Mouse (Mus musculus) T-helper 2 cell (primary cell): Measurements from ENCODE around the gene Tlx2.

ENCODE experiments used
- in situ Hi-C: fragments of 300-600 bp; cut with MboI, MseI; formaldehyde crosslinking; loops from one replicate; pipeline ENCODE4 v1.15.1; 2025; ENCODE audit warnings: high pct_unique_total_duplicates

Gene Tlx2

DNA sequence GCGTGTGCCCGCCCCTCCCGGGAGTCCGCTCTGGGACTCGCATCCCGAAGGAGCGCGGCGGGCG is at the start of gene Tlx2:
Tlx2 (minus strand) TSS at position 47 of the 64 bp plus-strand sequence.
- in situ Hi-C loops = no loop called here

DNA sequence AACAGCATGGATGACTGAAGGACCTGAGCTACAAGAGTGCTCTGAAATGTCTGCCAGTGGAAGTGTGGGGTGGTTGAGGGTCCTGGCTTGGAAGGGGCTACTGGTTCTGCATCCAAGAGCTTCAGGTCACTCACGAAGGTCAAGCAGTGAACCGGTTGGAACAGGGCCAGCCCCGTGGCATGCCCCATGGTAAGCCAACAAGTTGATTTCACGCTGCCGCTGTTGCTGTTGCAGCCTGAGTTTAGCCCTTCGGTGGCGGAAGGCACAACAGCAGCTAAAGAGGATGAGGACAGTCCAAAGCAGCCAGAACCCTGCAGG is 49.6 kb upstream of the Tlx2 start:
- in situ Hi-C loops = loop anchor here (5.0 kb wide), 1 partner anchor 42 kb away; the partner anchor contains the start of gene Pcgf1

DNA sequence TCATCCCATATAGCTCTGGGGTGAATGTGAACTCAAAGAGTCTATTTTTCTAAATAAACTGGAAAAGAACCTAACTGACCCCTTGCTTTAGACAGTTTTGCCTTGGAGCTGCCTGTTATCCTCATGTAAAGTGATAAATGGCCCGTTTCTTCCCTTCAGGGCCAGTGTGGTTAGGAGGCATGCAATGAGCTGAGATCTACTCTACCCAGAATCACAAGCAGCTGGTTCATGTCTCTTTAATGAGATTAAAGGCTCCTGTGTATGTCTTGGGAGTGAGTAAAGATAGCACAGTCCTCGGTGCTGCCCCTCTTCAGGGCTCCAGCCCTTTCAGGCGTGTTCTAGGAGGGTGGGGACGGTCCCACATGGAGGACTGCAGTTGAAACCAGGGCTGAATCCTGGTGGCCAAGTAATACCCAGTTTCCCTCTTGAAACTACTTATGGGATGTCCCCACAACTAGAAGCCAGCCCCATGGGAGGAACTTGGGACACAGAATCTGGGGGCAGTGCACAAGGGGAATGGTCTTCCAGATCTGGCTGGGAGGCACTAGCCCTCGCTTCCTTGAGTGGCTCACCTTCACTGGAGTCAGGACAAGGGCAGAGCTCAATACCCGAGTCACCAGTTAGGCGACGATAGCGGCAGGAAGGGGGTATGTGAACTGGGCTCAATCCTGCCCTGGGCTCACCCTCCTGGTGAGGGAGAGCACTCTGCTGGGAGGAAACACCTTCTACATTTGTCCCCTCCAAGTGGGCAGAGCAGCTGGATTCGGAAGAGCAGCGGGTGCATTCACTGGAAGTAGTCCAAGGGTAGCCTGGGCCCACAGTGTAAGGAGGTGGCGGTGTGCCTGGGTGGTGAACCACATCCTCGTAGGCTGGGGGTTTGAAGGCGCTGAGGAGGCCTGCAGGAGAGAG is 49.0 kb upstream of the Tlx2 start:
- in situ Hi-C loops = loop anchor here (5.0 kb wide), 1 partner anchor 42 kb away; the partner anchor contains the start of gene Pcgf1

DNA sequence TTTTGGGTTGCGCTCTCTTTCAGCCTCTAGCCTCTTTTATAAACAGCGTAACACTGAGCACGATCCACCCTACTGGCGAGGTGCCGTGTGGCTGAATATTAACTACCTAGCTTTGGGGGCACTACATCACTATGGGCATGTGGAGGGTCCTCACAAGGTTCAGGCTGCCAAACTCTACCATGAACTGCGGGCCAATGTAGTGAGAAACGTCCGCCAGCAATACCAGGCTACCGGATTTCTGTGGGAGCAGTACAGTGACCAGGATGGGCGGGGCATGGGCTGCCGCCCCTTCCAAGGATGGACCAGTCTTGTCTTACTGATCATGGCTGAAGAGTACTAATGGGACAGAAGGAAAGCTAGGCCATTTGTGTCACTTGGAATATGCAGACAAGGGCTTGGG is 48.3 kb upstream of the Tlx2 start:
- in situ Hi-C loops = loop anchor here (5.0 kb wide), 1 partner anchor 41 kb away; the partner anchor contains the start of gene Pcgf1

DNA sequence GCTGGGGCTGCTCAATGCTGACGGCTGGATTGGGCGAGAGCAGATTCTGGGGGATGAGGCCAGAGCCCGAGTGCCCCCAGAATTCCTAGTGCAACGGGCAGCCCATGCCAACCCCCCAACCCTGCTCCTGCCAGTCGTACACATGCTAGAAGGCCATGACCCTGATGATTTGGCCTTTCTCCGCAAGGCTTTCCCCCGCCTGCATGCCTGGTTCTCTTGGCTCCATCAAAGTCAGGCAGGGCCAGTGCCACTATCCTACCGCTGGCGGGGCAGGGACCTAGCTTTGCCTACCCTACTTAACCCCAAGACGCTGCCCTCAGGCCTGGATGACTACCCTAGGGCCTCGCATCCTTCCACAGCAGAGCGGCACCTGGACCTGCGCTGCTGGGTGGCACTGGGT is 47.5 kb upstream of the Tlx2 start:
- in situ Hi-C loops = loop anchor here (5.0 kb wide), 1 partner anchor 40 kb away; the partner anchor contains the start of gene Pcgf1

DNA sequence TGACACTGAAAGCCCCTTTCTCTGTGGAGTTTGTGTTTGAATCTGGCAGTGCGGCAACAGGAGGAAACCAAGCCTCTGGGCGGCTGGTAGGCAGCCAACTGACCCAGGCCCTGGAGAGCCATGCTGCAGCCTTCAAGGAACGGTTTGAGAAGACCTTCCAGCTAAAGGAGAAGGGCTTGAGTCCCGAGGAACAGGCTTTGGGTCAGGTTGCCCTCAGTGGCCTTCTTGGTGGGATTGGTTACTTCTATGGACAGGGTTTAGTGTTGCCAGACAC is 47.0 kb upstream of the Tlx2 start:
- in situ Hi-C loops = loop anchor here (5.0 kb wide), 1 partner anchor 40 kb away; the partner anchor contains the start of gene Pcgf1

DNA sequence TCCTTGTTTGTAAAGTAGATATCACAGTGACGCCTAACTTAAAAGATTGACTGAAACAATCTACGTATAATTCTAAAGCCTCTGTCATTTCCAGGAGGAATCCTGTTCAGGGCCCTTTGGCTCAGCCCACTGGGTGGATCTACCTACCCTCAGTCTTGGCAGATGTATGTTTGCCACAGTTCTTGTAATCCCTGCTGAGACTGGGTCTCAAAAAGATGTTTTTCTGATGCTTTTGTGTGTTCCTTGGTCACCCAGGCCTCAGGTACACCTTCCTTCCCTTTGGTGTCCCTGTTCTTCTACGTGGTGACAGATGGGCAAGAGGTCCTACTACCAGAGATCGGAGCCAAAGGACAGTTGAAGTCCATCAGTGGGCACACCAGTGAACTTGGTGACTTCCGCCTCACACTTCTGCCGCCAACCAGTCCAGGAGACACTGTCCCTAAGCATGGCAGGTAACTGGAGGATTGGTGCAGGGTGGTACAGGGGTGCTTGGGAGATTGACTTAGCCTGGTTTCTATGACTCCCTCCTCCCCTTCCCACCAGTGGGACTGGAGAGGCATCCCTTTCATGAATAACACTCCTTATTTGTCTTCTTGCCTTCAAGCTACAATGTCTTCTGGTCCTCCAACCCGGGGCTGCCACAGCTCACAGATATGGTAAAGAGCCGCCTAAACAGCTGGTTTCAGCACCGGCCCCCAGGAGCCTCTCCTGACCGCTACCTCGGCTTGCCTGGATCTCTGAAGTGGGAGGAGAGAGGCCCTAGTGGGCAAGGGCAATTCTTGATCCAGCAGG is 46.5 kb upstream of the Tlx2 start:
- in situ Hi-C loops = loop anchor here (5.0 kb wide), 1 partner anchor 39 kb away; the partner anchor contains the start of gene Pcgf1

DNA sequence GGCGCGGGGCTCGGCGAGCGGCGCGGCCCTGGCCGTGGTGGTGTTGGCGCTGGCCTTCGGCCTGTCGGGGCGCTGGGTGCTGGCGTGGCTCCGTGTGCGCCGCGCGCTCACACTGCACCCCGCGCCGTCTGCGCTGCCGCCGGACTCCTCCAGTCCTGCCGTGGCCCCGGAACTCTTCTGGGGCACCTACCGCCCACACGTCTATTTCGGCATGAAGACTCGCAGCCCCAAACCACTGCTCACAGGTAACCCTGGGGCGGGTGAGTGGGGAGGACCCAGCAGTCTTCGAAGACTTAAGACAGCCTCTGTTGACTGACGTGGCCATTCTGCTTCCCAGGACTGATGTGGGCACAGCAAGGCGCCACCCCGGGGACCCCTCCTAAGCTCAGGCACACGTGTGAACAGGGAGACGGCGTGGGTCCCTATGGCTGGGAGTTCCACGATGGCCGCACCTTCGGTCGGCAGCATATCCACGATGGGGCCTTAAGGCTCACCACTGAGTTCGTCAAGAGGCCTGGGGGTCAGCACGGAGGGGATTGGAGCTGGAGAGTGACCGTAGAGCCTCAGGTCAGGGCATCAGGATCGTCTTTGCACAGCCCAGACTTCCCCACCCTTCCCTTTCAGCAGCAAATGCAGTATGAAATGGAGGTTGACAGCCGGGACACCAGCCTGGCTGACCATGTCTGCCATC is 45.7 kb upstream of the Tlx2 start:
- in situ Hi-C loops = loop anchor here (5.0 kb wide), 1 partner anchor 39 kb away; the partner anchor contains the start of gene Pcgf1

DNA sequence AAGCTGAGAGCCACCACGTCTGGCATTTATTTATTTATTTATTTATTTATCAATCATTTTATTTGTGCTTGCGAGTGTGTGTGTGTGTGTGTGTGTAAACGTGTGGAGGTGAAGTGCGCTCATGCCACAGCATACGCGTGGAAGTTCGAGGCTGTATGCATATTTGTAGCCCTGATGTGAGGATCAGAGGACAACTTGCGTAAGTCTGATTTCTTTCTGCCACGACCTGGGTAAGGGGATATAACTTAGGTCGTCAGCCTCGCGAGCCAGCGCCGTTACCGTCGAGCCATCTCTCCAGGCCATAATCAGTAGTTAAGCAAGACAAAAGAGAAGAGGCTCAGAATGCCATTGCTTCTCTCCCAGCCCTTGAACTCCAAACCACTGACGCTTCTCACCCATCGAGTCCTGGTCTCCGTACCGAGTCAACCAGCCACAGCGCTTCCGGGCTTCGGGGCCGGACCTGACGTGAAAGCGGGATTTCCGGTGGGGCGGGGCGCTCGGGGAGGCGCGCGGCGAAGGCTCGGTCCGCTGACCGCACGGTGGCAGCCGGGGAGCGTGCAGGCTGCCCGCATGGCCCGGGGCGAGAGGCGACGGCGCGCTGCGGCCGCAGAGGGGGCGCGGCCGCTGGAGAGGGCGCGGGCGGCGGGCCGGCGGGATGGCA is 45.0 kb upstream of the Tlx2 start, which contains the start of gene Mogs:
Mogs (plus strand) TSS at position 486 of the 661 bp plus-strand sequence.
- in situ Hi-C loops = loop anchor here (5.0 kb wide), 1 partner anchor 38 kb away; the partner anchor contains the start of gene Pcgf1

DNA sequence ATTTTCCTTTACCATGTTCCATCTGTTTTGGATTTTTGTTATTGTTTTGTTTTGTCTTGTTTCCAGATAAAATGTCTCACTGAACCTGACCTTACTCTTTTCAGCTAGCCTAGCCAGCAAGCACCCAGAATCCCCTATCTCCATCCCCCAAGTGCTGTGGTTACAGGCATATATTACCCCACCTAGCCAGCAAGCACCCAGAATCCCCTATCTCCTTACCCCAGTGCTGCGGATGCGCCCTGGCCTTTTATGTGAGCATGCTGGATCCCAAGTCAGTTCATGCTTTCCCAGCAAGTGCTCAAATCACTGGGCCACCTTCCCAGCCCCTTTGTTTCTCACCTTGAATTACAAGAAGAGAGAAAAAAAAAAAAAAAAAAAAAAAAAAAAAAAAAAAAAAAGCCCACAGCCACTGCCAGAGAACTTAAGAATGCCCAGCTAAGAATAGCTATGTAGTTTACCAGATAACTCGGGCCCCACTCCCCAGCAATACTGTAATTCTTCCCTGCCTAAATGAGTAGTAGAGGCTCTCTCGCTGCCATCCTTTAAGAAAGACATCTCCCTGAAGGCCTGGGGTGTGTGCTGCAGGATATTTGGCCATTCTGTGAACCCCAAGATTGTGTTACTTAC is 41.5 kb upstream of the Tlx2 start:
- in situ Hi-C loops = no loop called here

DNA sequence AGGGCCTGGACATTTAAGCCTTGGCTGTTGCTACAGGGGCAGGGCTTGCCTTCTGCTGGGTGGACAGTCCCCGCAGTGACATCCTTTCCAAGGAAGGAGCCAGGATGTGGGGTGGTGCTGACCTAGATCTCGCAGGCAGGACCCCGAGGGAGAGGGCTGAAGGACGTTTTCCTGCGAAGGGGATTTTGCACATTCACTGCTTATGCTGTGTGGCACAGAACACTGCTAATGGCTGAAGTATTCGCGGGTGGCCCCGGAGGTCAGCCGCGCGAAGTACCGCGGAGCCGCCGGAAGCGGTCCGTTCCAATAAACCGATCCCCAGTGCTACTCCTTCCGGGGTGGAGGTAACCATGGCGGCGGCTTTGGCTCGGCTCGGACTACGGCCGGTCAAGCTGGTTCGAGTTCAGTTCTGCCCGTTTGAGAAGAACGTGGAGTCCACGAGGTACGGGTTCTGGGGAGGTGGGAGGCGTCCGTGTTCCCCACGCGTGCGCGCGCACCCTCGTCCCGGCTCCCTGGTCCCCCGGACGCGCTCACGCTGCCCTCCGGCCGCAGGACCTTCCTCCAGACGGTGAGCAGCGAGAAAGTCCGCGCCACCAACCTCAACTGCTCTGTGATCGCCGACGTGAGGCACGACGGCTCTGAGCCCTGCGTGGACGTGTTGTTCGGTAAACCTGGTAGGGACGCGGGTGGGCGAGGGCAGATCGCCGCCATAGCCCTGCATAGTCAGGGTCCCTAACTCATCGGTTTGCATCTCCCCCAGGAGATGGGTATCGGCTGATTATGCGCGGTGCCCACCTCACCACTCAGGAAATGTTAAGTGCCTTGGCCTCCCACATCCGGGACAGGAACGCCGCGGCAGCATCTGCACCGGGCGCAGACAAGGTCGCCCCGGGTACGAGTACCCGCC is 38.9 kb upstream of the Tlx2 start, which contains the start of gene Mrpl53:
Mrpl53 (plus strand) TSS at position 279 of the 907 bp plus-strand sequence.
- in situ Hi-C loops = no loop called here

DNA sequence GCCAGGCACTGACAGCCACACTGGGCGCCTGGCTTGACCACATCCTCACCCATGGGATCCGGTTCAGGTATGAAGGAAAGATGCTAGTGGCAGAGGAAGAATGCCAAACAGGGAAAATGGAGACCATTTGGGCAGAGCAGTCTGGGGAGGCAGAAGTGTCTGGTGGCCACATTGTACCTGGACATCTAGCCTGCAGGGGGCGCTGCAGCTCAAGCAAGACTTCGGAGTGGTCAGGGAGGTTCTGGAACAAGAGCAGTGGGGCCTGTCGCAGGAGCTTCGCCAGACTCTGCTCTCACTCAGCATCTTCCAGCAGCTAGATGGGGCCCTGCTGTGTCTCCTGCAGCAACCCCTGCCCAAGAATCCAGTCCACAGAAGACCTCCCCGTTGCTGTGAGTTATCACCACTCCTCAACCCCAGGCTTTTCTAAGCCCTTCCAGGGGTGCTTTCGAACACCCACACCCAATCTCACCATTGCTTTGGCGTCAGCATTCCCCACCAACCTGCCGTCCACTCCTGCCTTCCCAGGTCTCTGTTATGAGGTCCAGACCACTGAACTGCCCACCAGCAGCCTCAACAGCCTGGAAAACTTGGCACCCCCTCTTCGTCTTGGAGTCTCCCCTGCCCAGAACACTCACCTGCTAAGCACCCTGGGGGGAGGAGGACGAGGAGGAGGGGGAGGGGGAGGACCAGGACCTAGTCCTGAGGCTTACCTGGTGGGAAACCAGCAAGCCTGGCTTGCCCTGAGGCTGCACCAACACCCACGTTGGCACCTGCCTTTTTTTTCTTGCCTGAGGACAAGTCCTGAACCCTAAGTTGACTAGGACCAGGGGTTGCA is 37.7 kb upstream of the Tlx2 start:
- in situ Hi-C loops = no loop called here

DNA sequence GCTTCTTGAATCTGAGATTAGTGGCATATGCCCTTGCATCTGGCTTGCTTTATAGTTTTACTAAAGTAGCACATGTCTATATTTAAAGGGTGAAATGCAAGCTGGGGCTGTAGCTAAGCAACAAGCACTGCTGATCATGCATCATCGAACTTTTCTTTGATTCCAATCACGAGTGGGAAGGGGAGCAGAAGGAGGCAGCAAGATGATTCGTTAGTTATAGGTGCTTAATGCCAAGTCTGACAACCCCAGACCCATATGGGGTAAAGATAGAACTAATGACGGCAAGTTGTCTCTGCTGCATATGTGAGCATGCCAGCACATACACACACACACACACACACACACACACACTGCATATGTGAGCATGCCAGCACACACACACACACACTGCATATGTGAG is 34.1 kb upstream of the Tlx2 start:
- in situ Hi-C loops = loop anchor here (5.0 kb wide), 1 partner anchor 53 kb away; the partner anchor contains the start of genes 1700003E16Rik and Wdr54

DNA sequence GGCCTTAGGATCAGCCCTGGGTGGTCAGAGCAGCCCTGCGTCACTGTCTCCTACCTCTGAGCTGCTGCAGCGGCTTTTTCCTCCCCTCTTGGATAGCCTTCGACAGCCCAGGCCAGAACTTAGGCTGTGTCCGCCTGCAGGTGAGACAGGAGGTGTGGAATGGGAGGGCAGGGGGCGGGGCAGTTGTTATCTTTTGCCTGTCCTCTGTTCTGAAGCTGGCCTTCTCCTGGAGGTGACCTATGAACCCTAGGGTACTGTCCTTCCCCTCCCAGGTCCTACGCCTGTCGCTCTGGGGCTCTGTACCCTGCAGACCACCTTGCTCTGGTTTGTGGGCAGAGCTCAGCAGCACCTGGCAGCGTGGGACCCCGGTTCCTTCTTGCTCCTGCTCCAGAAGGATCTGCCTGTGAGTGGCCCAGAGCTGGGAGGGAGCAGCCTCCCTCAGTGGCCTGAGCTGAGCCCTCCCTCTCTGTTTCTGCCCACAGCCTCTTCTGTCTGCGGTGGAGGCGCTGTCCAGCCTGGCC is 33.1 kb upstream of the Tlx2 start:
- in situ Hi-C loops = loop anchor here (5.0 kb wide), 1 partner anchor 54 kb away; the partner anchor contains the start of genes 1700003E16Rik and Wdr54

DNA sequence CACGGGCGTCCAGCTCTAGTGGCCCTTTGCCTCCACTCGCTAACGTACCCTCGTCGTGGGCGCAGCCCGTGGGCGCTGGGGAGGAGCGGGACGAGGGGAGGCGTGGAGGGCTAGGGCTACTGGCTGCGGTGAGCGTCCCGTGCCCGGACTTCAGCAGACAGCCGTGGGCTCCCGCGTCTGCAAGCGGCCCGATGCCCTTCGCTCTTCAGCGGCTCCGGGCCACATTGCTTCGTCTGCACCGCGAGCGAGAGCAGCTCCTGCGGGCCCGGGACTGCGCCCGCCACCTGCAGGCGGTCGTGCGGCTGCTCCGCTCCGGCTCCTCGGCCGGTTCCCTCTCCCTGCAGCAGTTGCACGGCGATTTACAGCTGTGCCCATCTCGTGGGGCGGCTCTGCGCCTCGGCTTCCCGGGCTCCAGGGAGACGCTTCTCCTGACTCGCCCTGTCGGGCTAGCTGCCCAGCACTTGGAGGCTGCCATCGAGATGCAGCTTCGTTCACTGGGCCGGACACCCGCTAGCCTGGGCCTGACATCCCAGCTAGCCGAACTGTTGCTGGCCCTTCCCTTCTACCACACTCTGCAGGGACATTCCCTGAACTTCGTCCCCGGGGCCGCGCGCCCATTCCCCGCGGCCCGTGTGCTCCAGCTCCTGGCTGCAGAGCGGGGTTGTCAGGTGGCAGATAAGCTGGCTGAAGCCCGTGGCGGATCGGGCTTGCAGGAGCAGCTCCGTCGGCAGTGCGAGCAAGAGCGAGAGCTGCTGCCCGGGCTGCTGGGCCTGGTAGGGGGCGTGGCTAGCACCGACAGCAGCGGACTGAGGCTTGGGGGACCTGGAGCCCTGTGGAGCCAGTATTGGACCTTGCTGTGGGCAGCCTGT is 31.8 kb upstream of the Tlx2 start:
- in situ Hi-C loops = loop anchor here (5.0 kb wide), 1 partner anchor 55 kb away; the partner anchor contains the start of genes 1700003E16Rik and Wdr54

DNA sequence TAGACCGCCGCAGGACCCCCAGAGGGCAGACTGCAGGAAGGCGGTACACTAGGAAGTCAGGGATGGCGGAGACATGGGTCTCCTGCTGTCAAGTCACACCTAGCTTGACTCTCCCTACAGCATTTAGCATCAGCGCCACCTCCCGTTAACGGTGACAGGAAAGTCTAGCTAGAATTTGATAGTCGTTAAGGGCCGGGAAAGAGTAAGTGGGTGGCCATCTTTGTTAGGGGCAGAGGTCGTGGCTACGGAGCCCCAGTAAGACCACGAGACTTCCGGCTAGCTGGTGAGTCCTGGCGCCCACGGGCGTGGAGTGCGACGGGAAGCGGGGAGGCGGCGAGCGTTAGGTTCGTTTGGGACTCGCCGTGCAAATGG is 31.2 kb upstream of the Tlx2 start, which contains the start of the genes Ccdc142 and Gm42688:
Ccdc142 (plus strand) TSS at position 286 of the 372 bp plus-strand sequence.
Gm42688 (plus strand) TSS at position 302 of the 372 bp plus-strand sequence.
- in situ Hi-C loops = loop anchor here (5.0 kb wide), 1 partner anchor 56 kb away; the partner anchor contains the start of genes 1700003E16Rik and Wdr54

DNA sequence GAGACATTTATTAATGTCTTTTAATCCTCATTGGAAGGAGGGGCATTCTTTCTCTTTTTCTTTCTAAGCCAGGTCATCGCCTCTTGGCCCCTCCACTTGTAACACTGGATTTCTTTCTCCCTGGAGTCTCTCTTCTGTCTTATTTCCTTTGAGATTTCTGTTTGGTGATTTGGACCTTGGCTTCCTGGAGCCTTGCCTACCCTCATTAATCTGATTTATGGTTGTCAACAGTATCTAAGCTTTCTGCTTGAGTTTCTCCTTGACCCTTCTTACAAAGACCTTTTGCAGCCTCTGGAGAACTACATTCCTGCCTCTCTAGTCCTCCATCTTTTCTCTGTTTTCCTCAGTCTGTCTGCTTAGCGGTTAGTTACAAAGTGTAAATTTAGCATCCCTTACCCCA is 28.3 kb upstream of the Tlx2 start:
- in situ Hi-C loops = no loop called here

DNA sequence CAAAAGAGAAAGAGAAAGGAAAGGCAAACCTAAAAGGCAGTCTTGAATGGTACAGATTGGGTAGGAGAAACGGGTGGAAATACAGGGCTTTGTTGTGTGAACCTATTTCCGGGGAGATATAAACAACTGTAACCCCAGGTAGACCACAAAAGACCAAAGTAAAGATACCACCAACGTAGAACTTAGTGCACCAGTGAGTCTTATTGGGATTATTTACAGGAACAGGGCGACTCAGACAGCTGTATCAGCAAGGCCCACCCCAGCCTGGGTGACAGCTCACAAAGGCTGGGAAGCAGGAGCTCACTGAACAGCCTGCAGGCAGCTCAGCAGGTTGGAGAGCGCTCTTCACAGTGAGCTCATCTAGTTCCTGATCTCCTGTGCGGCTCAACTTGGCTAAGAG is 25.9 kb upstream of the Tlx2 start:
- in situ Hi-C loops = no loop called here
